Mouse (Mus musculus) midbrain, embryonic 13.5 days (tissue): Measurements from ENCODE around the gene Ccdc57. TPM values are rescaled to one million over a fixed set of nuclear protein-coding genes. Genes with fewer than 3 reads are reported as not detected.

Experiments
- ATAC-seq: fragments of 200-750 bp; cut with Nextera tagmentation; 2 replicates; pipeline ENCODE4 v1.8.0; 2017; ENCODE audit warnings: mild to moderate bottlenecking, moderate TSS enrichment, moderate library complexity
- H3K27ac ChIP-seq: fragments of 300-500 bp; sonication (generic); 2 replicates; pipeline ENCODE4 v1.5.1; 2015; ENCODE audit warnings: inconsistent platforms, mild to moderate bottlenecking, moderate library complexity
- H3K27me3 ChIP-seq: fragments of 300-500 bp; sonication (generic); 2 replicates; pipeline ENCODE4 v1.6.1; 2015; ENCODE audit warnings: mild to moderate bottlenecking, inconsistent platforms
- H3K36me3 ChIP-seq: fragments of 300-500 bp; sonication (generic); 2 replicates; pipeline ENCODE4 v1.6.1; 2015; ENCODE audit warnings: mild to moderate bottlenecking, inconsistent platforms
- H3K4me1 ChIP-seq: fragments of 300-500 bp; sonication (generic); replicated peaks from 2 replicates; pipeline ENCODE4 v1.6.1; 2015; ENCODE audit warnings: inconsistent platforms
- H3K4me2 ChIP-seq: fragments of 300-500 bp; sonication (generic); replicated peaks from 2 replicates; pipeline ENCODE4 v1.6.1; 2015; ENCODE audit warnings: moderate library complexity, mild to moderate bottlenecking, inconsistent platforms
- H3K4me3 ChIP-seq: fragments of 300-500 bp; sonication (generic); replicated peaks from 2 replicates; pipeline ENCODE4 v1.5.1; 2015; ENCODE audit warnings: mild to moderate bottlenecking, inconsistent platforms
- H3K9ac ChIP-seq: fragments of 300-500 bp; sonication (generic); replicated peaks from 2 replicates; pipeline ENCODE4 v1.6.1; 2015; ENCODE audit warnings: mild to moderate bottlenecking, inconsistent platforms
- H3K9me3 ChIP-seq: fragments of 300-500 bp; sonication (generic); 2 replicates; pipeline ENCODE4 v1.6.1; 2016; ENCODE audit warnings: mild to moderate bottlenecking, inconsistent platforms
- WGBS: fragments of 180-500 bp; shearing (Covaris S2); methylation state at CpG from one replicate; pipeline ENCODE4 v1.1.7; 2015; 5-methylcytosine and 5-hydroxymethylcytosine counted together
- polyA plus RNA-seq: library from polyadenylated mRNA; unstranded; fragments of >200 nt; fragmentation: Nextera tagmentation; extraction: Ambion mirVana; gene quantifications from 2 replicates; pipeline ENCODE4 v1.2.1, GENCODE M21; 2015

Ccdc57 gene
- polyA plus RNA-seq, 1 experiment from 2014 or later, result 5.2 TPM

- H3K27me3 ChIP-seq, result peaks cover 42% of the 10 kb centered on the region
- peak; percentile 87 for ATAC-seq
- WGBS, result 1% methylated on average over 39 of the region's 39 CpGs
- H3K4me1 ChIP-seq, result peaks cover 36% of the 10 kb centered on the region
- H3K27ac ChIP-seq, result no peak overlapping the region
- peak overlapping the region; percentile 43 for H3K4me3 ChIP-seq
- H3K9ac ChIP-seq, result peak overlapping the region; percentile 63
- H3K36me3 ChIP-seq, result peaks cover 9% of the 10 kb centered on the region
- peak overlapping the region; percentile 59 for H3K4me2 ChIP-seq
- H3K9me3 ChIP-seq, result no peaks in the 10 kb centered on the region
Observed at GRCm38 (mm10) chr11:120950281-120951202, 17.9 kb upstream of the Ccdc57 start.

GRCm38 (mm10) chr11:120949863-120950262 is 17.2 kb upstream of the Ccdc57 start:
- no peak overlapping the region for H3K27ac ChIP-seq
- WGBS, result 8% methylated on average over 10 of the region's 10 CpGs
- H3K9ac ChIP-seq, result no peak overlapping the region
- no peak for ATAC-seq
- H3K4me2 ChIP-seq, result peak overlapping the region; percentile 59
- peaks cover 36% of the 10 kb centered on the region for H3K4me1 ChIP-seq
- H3K9me3 ChIP-seq, result no peaks in the 10 kb centered on the region
- H3K36me3 ChIP-seq, result peaks cover 3% of the 10 kb centered on the region; the same call in 1 of the 2 replicates
- H3K27me3 ChIP-seq, result peaks cover 42% of the 10 kb centered on the region
- peak overlapping the region; percentile 43 for H3K4me3 ChIP-seq

- peak overlapping the region; percentile 34 for H3K9ac ChIP-seq
- 1% methylated on average over 69 of the region's 75 CpGs for WGBS
- H3K27ac ChIP-seq, result no peak overlapping the region
- peak overlapping the region; percentile 59 for H3K4me2 ChIP-seq
- peak overlapping the region; percentile 43 for H3K4me3 ChIP-seq
- no peak for ATAC-seq
- no peaks in the 10 kb centered on the region for H3K9me3 ChIP-seq
- peaks cover 42% of the 10 kb centered on the region for H3K27me3 ChIP-seq
- H3K4me1 ChIP-seq, result peaks cover 36% of the 10 kb centered on the region
- H3K36me3 ChIP-seq, result no peaks in the 10 kb centered on the region
Observed at GRCm38 (mm10) chr11:120948861-120949851, 16.5 kb upstream of the Ccdc57 start.

- Histone ChIP-seq H3K9me3 (no peaks in the 10 kb centered on the region), H3K4me3 (peak within 1 kb of the TSS; percentile 43), H3K36me3 (no peaks in the 10 kb centered on the region), H3K9ac (peak within 1 kb of the TSS; percentile 34), H3K4me1 (peaks cover 36% of the 10 kb centered on the region), H3K27ac (no peak within 1 kb of the TSS), H3K27me3 (peaks cover 42% of the 10 kb centered on the region), H3K4me2 (peak within 1 kb of the TSS; percentile 59)
- ATAC-seq, result no peak
- WGBS, result 37% methylated on average over 12 of the region's 12 CpGs
Observed at GRCm38 (mm10) chr11:120948328-120948727, 15.7 kb upstream of the Ccdc57 start, which contains the start of gene Slc16a3. Gene Slc16a3 (plus strand): TSS chr11:120948480.

GRCm38 (mm10) chr11:120945926-120946325 is 13.3 kb upstream of the Ccdc57 start:
- no peak overlapping the region for H3K27ac ChIP-seq
- H3K9me3 ChIP-seq, result no peaks in the 10 kb centered on the region
- 96% methylated on average over 4 of the region's 5 CpGs for WGBS
- H3K4me1 ChIP-seq, result peaks cover 22% of the 10 kb centered on the region
- H3K9ac ChIP-seq, result no peak overlapping the region
- ATAC-seq, result no peak
- no peaks in the 10 kb centered on the region for H3K36me3 ChIP-seq
- H3K4me3 ChIP-seq, result no peak overlapping the region
- peaks cover 42% of the 10 kb centered on the region for H3K27me3 ChIP-seq
- H3K4me2 ChIP-seq, result no peak overlapping the region

- no peak overlapping the region for H3K9ac ChIP-seq
Observed at GRCm38 (mm10) chr11:120945266-120945665, 12.6 kb upstream of the Ccdc57 start.

GRCm38 (mm10) chr11:120940959-120941358 is 8.3 kb upstream of the Ccdc57 start:
- no peak overlapping the region for H3K9ac ChIP-seq
- ATAC-seq, result no peak
- no peaks in the 10 kb centered on the region for H3K9me3 ChIP-seq
- H3K27me3 ChIP-seq, result 0 out of 2 replicates have a peak, but pooled peaks cover under 1% of the 10 kb centered on the region
- 92% methylated on average over 6 of the region's 6 CpGs for WGBS
- H3K4me1 ChIP-seq, result no peaks in the 10 kb centered on the region
- no peak overlapping the region for H3K4me3 ChIP-seq
- H3K4me2 ChIP-seq, result no peak overlapping the region
- no peak overlapping the region for H3K27ac ChIP-seq
- no peaks in the 10 kb centered on the region for H3K36me3 ChIP-seq

More at GRCm38 (mm10) chr11:120945266-120945665, 12.6 kb upstream of the Ccdc57 start:
- no peak for ATAC-seq
- no peaks in the 10 kb centered on the region for H3K9me3 ChIP-seq
- no peak overlapping the region for H3K4me3 ChIP-seq
- H3K36me3 ChIP-seq, result no peaks in the 10 kb centered on the region
- H3K4me2 ChIP-seq, result no peak overlapping the region
- 83% methylated on average over 7 of the region's 7 CpGs for whole genome bisulfite sequencing
- no peak overlapping the region for H3K27ac ChIP-seq
- H3K4me1 ChIP-seq, result peaks cover 15% of the 10 kb centered on the region
- H3K27me3 ChIP-seq, result peaks cover 39% of the 10 kb centered on the region

GRCm38 (mm10) chr11:120939712-120940341 is 7.2 kb upstream of the Ccdc57 start:
- Histone ChIP-seq H3K36me3 (no peaks in the 10 kb centered on the region), H3K4me1 (no peaks in the 10 kb centered on the region), H3K4me3 (no peak overlapping the region), H3K27ac (no peak overlapping the region), H3K9me3 (no peaks in the 10 kb centered on the region), H3K9ac (no peak overlapping the region), H3K4me2 (no peak overlapping the region), H3K27me3 (no peaks in the 10 kb centered on the region)
- WGBS, result 70% methylated on average over 6 of the region's 6 CpGs
- ATAC-seq, result no peak

GRCm38 (mm10) chr11:120938795-120939194 is 6.1 kb upstream of the Ccdc57 start:
- no peak overlapping the region for H3K4me3 ChIP-seq
- no peak for ATAC-seq
- H3K27ac ChIP-seq, result no peak overlapping the region
- 51% methylated on average over 4 of the region's 4 CpGs for WGBS
- no peaks in the 10 kb centered on the region for H3K36me3 ChIP-seq
- no peaks in the 10 kb centered on the region for H3K27me3 ChIP-seq
- no peak overlapping the region for H3K4me2 ChIP-seq
- H3K9ac ChIP-seq, result no peak overlapping the region
- H3K9me3 ChIP-seq, result no peaks in the 10 kb centered on the region
- no peaks in the 10 kb centered on the region for H3K4me1 ChIP-seq

- Histone ChIP-seq H3K27ac (no peak overlapping the region), H3K36me3 (no peaks in the 10 kb centered on the region), H3K9ac (no peak overlapping the region), H3K27me3 (no peaks in the 10 kb centered on the region), H3K4me3 (no peak overlapping the region), H3K9me3 (no peaks in the 10 kb centered on the region), H3K4me1 (peaks cover 3% of the 10 kb centered on the region), H3K4me2 (no peak overlapping the region)
- 97% methylated on average over 1 of the region's 1 CpGs for WGBS
- ATAC-seq, result no peak
Observed at GRCm38 (mm10) chr11:120937976-120938375, 5.3 kb upstream of the Ccdc57 start.

GRCm38 (mm10) chr11:120931479-120931878 is 1.2 kb downstream of the Ccdc57 start:
- no peak for ATAC-seq
- no peak overlapping the region for H3K9ac ChIP-seq
- H3K4me1 ChIP-seq, result peaks cover 16% of the 10 kb centered on the region
- 94% methylated on average over 4 of the region's 4 CpGs for WGBS
- no peak overlapping the region for H3K27ac ChIP-seq
- H3K9me3 ChIP-seq, result no peaks in the 10 kb centered on the region
- no peak overlapping the region for H3K4me3 ChIP-seq
- no peaks in the 10 kb centered on the region for H3K27me3 ChIP-seq
- no peak overlapping the region for H3K4me2 ChIP-seq
- H3K36me3 ChIP-seq, result no peaks in the 10 kb centered on the region; the same call in 1 of the 2 replicates
